Mouse (Mus musculus) heart, postnatal 0 days (tissue): ENCODE data around the gene Cops4.

Experiments used
- CTCF ChIP-seq: IDR thresholded peaks from 2 replicates; pipeline ENCODE4 v1.5.1; 2016; ENCODE audit warnings: antibody characterized with exemption, control low read depth, low read depth
- EP300 ChIP-seq: IDR thresholded peaks from 2 replicates; pipeline ENCODE4 v1.6.1; 2016; ENCODE audit warnings: antibody characterized with exemption, low read depth

GRCm38 (mm10) chr5:100590505-100590904, 72.4 kb downstream of the Cops4 start:
- TF ChIP-seq CTCF = no peak
- no peak for TF ChIP-seq EP300
